Mouse (Mus musculus) left cerebral cortex, postnatal 25 days (tissue): ENCODE measurements around the gene Scaf4. TPM values are rescaled to one million over a fixed set of nuclear protein-coding genes. Genes with fewer than 3 reads are reported as not detected.
"Not testable (repeated sequence)": the region's sequence is repeated elsewhere in the genome, so short reads cannot be mapped to it uniquely, and the experiment has no call there.

Experiments used
- DNase-seq, 2 experiments: peaks; one replicate each; pipeline ENCODE4 v3.0.0; 2022; ENCODE audit warnings: low spot score in 2 of 2, mixed read lengths in 1 of 2
- intact Hi-C: fragments of 180-260 bp; cut with DNase I; formaldehyde crosslinking; loops from one replicate; pipeline ENCODE4 v1.15.1; 2025
- total RNA-seq, 2 experiments: library from RNA; stranded (reverse); gene quantifications; 2 replicates each; pipeline ENCODE4 v1.2.3; 2021

Gene Scaf4
- total RNA-seq, 2 experiments from 2014 or later: 41.1 to 42.8 TPM

DNA sequence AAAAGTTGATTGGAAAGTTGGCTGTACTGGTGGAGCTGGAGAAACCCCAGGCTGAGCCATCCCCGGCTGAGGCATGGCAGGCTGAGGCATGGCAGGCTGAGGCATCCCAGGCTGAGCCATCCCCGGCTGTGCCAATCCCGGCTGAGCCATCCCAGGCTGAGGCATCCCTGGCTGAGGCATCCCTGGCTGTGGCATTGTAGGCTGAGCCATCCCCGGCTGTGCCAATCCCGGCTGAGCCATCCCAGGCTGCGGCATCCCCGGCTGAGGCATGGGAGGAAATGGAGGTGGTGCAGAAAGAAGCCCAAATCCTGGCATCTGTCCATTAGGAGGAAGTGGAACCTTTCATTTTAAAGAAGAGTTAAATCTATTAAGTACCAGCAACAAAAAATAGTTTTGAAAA, 34.2 kb downstream of the Scaf4 start:
- intact Hi-C loops: no loop called here
- peak in 1 of 2 experiments; percentile 26 for DNase-seq

DNA sequence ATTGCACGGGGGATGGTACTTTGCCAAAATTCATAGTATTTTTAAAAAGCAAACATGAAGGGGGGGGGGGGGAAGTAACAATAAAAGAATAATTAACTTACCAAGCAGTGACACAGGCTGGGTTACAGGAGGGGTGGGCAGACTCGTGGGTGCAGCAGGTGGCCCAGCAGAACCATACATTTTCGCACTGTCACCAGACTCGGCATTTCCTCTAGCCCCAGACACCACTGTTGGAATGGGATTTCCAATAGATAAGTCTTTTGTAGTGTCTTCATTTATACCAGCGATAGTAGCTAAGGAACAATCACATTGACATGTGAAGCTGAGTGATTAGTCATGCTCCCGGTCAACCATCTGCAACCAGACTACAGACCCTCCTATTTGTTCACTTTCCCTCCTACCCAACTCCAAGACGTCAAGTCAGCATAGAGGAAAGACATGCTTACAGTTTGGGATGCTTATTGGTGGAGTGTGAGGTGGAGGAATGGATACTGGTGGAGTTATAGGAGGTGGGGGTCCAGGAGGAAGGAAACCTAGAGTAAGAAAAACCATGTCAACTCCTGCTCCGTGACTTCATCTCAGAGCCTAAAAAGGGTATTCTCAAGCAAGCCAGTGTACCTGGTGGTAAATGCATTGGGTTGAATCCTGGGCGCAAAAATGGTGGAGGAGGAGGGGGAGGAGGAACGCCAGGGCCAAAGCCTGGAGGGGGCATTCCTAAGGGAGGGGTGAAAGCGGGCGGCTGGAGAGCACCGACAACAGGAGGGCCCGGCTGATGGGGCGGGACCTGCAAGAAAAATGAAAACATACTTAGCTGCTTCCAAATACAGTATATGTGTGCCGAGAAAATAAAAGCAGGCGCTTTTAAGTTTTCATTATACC, 41.6 kb downstream of the Scaf4 start:
- DNase-seq: no peak
- intact Hi-C loops: no loop called here

DNA sequence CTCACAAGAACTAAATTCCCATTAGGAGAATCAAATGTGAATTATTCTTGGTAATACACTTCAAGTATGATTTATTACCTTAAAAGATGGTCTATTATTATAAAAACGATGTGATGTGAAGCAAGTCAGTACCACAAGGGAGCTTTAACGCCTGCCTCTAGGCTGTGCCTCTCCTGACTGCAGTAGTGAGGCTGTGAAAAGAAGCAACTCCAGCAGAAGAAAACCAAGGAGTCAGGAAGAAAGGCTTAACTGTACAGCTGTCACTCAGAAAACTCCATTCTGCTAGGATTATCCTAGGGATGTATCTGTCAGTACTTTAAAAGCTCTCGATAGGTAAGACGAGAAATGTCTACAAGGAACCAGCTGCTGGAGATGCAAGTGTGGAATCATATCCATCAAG, 42.4 kb downstream of the Scaf4 start:
- DNase-seq: no peak
- intact Hi-C loops: no loop called here

DNA sequence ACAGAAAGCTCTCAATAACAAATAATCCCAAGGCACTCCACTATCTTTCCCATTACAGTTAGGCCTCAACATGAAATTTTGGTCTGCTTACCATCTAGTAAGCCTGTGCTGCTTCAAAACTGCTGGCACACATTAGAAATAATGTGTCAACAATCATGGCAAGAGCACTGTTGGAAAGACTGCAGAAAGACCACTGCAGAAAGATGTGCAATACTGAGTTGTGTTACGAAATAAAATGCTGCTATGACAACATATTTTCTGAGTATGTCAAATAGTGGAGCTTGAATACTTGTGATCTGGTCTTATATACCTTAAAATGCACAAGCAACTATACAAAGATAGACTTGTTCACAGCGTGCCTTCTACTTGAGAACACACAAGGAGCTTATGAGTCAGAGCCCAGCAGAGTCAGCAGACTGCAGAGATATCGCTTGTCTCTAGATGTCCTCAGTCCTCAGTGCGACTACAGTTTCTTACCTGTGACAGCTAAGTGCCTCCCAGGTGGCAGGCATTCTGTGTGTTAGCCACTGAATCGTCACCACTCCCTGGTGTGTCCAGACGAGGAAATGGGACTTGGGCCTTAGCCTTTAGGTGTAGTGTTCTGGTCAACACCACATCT, 45.1 kb downstream of the Scaf4 start:
- peak in 1 of 2 experiments; percentile 54 for DNase-seq
- intact Hi-C loops: no loop called here

DNA sequence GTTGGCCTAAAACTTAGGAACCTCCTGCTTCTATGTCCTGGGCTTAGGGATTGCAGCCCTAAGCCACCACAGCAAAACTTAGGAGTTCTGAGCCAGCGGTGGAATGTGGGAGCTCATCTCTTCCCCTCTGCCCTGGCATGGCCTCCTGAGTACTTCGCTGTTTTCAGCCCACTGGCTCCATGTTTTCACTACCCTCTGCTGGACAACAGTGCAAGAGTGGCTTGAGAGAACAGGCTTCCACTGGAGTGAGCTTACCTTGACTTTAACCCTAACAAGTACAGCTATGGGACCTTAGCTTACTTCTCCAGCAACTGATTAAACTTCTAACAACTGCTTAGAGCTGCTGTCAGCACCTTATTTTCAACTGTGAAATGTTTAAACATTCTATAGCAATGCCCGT, 49.1 kb downstream of the Scaf4 start:
- DNase-seq: no peak
- intact Hi-C loops: no loop called here

DNA sequence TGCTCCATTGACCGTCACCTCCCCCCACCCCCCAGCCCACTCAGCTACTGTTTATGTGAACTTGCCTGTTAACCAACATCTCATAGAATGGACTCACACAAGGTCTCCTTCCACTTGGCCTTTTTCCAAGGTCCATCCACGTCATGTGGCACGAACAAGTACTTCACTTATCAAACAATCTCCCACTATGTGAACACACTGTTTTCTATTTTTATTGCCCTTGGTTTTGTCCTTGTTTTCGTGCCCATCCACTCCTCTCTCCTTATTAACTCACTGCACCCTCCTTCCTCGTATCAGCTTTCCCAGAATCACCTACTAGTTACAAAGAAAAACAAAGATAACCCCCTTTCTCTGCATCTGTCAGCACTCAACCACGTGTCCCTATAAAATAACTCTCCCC, 49.7 kb downstream of the Scaf4 start:
- no peak for DNase-seq

DNA sequence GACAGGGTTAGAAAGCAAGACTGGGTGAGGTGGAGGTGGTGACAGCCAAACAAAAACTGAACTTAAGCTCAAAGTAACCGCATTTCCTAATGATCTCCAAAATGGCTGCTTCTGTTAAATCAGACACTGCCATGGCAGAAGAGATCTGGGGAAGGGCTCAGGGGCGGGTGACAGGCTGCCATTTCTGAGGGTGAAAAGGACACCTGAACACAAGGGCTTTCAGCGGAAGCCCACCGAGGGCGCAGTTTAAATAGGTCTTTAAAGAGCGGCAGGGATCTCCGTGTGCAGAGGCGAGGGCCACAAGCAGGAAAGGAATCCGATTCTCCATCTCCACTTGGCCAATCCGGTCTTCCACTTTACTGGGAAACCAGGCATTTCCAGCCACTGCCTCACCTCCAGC, 50.6 kb downstream of the Scaf4 start:
- intact Hi-C loops: no loop called here
- DNase-seq: no peak

More for the DNA sequence above, 49.7 kb downstream of the Scaf4 start:
- intact Hi-C loops: no loop called here

DNA sequence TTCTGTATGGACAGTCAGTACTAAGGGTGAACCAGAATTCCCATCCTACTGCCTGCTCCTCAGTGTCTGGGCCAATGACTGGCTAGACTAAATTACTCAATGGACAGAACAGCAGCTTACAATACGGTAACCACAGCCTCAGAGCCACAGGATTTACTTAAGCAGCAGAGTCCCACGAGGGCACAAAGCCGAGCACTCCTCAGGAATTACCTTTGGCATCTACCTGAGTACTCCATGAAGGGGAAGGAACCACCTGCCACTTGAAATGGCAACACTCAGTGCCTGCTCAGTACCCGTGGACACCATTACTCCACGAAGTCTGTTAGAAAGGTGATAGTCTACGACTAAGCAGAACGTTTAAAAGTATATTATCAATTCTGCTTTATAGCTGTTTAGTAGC, 53.0 kb downstream of the Scaf4 start:
- intact Hi-C loops: no loop called here
- no peak for DNase-seq

DNA sequence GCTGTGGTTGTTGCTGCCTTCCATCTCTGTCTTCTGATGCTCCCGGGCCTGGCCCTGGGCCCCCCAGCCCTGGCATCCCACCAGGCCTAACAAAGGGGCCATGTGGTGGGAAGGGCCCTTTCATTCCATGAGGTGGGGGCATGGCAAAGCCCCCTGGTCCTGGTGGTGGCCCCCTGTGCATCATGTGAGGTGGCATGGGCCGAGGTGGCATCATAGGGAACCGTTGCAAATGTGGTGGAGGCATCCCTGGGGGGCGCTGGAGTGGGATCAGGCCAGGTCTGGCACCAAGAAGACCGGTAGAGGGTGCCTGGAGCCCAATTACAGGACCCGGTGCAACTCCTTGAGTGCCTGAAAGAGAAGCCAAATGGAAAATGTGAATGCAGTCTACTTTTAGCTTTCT, 54.4 kb downstream of the Scaf4 start:
- DNase-seq: no peak
- intact Hi-C loops: no loop called here

DNA sequence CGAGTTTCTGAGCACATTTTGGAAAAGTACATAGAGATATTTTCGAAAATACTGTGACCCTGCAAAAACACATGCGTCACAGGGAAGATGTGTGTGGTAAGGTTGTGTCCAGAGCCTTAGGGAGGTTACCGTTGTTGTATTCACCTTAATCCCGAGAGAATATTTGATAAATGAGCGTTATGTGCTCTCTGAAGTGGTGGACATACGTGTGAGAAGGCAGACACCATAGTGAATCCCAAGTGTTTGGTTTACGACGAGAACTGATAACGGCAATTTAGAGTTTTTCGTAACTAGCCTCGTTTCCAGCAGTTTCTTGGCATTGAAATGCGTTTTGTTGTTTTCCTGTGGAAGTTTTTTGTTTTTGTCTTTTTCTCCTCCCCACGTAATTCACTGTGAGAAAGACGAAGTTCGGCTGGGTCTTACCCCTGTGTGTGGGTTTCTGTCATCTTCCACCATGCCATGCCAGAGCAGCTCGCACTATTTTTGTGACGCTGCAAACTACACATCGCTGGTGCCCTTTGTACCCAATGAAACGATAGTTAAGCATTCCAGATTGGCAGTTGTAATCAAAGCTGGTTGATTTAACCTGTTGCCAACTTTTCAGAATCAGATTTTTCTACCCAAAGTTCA, 62.7 kb downstream of the Scaf4 start:
- DNase-seq: no peak
- intact Hi-C loops: no loop called here

DNA sequence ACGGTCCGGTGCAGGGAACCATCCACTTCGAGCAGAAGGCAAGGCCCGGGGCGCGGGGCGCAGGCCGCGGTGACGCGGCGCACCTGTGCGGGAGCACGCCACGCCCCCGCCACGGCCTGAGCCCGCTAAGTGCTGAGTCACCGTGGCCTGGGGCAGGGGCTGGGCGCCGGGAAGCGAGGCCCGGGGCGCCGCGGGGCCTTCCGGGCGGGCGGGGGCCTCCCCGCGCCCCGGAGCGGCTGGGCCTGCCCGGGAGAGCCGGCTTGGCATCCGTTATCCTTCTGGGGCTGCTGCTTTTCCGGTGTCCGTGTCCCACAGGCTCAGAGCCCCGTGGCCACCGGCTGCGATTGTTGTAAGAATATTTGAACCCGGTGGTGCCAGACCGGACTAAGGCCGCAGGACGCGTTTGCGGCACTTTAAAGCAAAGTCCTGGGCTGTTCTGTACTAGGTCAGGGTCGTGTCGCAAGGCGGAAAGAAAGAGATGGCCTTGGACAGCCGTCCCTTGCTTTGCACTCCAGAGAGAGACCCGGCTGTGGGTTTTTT, 63.3 kb downstream of the Scaf4 start:
- intact Hi-C loops: no loop called here
- peak; percentile 35 to 64 for DNase-seq

DNA sequence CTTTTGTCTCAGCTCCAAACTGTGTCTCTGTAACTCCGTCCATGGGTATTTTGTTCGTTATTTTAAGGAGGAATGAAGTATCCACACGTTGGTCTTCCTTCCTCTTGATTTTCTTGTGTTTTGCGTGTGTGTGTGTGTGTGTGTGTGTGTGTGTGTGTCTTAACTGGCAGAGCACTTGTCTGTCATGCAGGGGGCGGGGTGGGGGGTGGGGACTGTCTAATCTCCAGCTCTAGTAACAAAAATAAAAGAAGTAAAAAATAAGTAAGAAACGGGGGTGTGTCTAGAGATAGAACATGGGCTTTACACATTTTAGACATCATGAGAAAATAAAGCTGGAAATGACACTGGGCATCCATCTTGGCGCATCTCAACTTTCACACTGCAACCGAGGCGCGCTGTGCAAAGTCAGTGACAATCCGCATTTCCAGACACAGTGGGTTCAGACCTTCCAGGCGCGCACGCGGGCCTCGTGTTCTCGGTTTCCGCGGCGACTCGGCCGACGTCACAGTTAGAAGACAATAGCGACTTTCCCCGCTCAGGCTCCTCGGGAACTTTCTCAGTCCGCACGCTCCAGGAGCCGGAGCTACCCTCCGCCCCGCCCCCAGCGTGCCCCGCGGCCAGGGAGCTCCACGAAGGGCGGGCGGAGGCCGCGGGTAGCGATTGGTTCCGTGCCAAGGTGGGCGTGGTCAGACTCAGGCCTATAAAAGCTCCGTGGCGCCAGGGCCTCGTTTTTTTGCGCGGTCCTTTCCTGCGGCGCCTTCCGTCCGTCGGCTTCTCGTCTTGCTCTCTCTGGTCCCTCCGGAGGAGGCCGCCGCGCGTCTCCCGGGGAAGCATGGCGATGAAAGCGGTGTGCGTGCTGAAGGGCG, 64.0 kb downstream of the Scaf4 start, which contains the start of gene Sod1:
Gene Sod1 (plus strand): TSS at position 729 of the 866 bp plus-strand sequence.
- peak; percentile 89 to 90 for DNase-seq
- intact Hi-C loops: no loop called here

DNA sequence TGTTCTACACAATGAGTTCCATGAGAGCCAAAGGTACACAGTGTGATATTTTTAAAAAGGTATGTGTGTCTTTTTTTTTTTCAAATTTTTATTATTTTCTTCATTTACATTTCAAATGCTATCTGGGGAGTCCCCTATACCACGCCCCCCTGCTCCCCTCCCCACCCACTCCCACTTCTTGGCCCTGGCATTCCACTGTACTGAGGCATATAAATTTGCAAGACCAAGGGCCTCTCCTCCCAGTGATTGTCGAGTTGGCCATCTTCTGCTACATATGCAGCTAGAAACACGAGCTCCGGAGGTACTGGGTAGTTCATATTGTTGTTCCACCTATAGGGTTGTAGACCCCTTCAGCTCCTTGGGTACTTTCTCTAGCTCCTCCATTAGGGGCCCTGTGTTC, 64.9 kb downstream of the Scaf4 start:
- intact Hi-C loops, DNase-seq: not testable (repeated sequence)

DNA sequence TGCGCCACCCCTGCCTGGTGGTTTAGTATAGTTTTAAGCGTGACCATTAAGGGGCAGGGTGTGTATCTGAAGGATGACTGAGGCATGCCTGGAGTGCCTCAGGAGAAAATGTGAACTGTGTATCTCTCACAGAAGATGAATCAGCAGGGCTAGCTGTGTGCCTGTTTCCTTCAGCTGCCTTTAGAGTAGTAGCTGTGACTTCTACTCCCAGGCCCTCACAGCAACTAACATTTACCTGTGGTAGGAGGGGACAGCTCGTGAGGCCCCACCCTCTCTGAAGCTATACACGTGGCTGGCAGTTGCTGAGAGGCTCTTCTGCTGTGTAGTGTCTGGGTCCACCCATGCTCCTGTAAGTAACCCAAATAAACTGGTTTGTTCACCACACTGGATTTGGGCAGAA, 66.4 kb downstream of the Scaf4 start:
- DNase-seq: no peak
- intact Hi-C loops: no loop called here

DNA sequence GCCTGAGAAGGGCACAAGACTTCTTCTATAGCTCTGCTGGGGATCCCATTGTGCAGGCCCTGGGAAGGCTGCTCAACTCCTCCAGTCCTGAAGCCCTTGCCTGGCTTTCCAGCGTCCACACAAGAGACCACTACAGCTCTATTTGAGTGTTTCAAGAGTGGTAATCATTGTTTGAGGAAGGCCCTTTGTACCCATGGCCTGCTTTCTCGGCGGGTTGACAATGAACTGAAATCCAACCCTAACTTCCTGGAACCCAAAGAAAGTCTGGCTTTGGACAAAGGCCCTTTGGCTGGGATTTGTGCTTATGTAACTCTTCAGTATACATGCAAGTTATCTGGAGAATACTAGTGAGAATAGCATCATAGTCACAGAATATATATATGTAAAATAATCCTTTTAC, 66.9 kb downstream of the Scaf4 start:
- intact Hi-C loops: no loop called here
- DNase-seq: no peak

DNA sequence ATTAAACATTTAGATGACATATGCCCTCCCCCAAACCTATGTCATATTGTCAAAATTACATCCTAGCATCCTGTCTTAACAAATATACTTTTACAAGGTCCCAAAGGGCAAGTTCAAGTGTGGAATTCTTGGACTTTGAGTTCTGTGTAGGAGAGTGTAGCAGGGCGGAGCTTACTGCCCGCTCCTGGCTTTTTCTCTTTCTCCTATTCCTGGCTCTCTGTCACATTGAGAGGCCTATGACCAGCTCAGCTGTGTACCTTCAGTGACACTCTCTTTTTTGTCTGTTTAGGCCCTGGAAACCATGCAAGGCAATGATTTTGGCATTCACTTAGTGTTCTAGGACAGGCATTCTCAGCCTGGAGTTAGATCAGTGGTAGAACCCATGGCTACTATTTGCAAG, 67.9 kb downstream of the Scaf4 start:
- intact Hi-C loops: no loop called here

DNA sequence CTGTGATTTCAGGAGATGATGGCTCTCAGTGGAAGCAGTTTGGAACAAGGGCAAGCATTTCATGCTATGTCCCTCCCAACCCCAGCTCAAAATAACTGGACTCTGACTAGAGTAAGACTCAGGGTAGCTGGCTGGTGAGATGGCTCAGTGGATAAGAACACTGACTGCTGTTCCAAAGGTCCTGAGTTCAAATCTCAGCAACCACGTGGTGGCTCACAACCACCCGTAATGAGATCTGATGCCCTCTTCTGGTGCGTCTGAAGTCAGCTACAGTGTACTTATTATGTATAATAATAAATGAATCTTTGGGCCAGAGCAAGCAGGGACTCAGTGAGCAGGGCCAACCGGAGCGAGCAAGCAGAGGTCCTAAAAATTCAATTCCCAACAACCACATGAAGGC, 68.4 kb downstream of the Scaf4 start:
- DNase-seq, intact Hi-C loops: not testable (repeated sequence)

More for the DNA sequence above, 67.9 kb downstream of the Scaf4 start:
- DNase-seq: no peak

DNA sequence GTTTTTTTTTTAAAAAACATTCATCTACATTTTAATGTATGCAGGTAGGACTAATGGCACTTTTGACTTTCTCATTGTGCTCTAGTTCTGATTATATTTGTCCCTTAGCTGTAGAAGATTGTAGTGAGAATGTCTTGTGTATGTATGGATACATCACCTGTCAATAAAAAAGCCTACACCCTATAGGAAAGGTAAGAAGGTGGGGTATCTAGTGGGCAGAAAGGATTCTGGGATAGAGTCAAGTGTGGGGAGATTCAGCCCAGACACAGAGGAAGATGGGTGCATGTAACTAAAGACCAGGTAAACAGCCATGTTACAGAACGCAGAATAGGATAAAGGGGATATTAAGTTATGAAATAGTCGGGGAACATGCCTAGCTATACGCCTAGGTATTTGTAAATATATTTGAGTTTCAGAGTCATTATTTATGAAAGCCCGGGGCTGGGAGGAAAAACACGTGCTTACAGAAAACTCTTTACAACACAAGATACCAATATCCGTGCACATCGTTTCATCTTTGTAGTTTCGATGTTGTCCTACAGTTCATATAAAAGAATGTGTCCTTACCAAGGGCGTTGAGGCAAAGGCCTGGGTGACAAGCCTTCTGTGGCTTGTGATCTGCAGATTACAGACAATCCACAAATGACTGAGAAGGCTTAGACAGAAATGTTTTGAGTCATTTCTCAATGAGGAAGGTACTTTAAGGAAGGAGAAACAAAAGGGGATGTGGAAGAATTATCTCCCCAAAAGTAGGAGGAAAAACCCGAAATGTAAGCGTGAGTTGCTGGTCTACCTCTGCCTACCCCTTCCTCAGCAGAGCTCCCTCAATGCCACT, 69.4 kb downstream of the Scaf4 start:
- intact Hi-C loops: no loop called here

More for the DNA sequence above, 69.4 kb downstream of the Scaf4 start:
- no peak for DNase-seq
